Mouse (Mus musculus) liver, adult 2 months (tissue): ENCODE results near the gene Uchl1.

Experiments
- CTCF ChIP-seq: fragments of 200-500 bp; IDR thresholded peaks from 2 replicates; pipeline ENCODE4 v1.5.1; 2011; ENCODE audit warnings: low read depth, low read length, control low read depth
- POLR2A ChIP-seq: fragments of 200-500 bp; IDR thresholded peaks from 2 replicates; pipeline ENCODE4 v1.6.1; 2011; ENCODE audit warnings: low read length, control low read depth; ENCODE audit not compliant: insufficient read depth; ENCODE audit errors: extremely low read depth

- TF ChIP-seq CTCF = no peak
- no peak for TF ChIP-seq POLR2A
Observed at GRCm38 (mm10) chr5:66687737-66688136, 11.8 kb downstream of the Uchl1 start.
